Mouse (Mus musculus): ENCODE data around the gene Lrrc49. TPM values are rescaled to one million over a fixed set of nuclear protein-coding genes. Genes with fewer than 3 reads are reported as not detected.

The Lrrc49 gene
- total RNA-seq, 2 experiments from 2014 or later: 84.4 to 85.6 TPM

Other genes with a start within 250 kb of the Lrrc49 start
- gene Thsd4, start 166.1 kb downstream of the Lrrc49 start, total RNA-seq (2021): 1 to 10 TPM; 4.7 to 4.8 TPM
- gene Larp6, start 24.8 kb upstream of the Lrrc49 start, total RNA-seq (2021): 10 to 100 TPM; 39.2 to 41.5 TPM
- gene Uaca, start 106.4 kb upstream of the Lrrc49 start, total RNA-seq (2021): 1 to 10 TPM; 7.8 to 9.9 TPM